In the genomic region with DNA sequence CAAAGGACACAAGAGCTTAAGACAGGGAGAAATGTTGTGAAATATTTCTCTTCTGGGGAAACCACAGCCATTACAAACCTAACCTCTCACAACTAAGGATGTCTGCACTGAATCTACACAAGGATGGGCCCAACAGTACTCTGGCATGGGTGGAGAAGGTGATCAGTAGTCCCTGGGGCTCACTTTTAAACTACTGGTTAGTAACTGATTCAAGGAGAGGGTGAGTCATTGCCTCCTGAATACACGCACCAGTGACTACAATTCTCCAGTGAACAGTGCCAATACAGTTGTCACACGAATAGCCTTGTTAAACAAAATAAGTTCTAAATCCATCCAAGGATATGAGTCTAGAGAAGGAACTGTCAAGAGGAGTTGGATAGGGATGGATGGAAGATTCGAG, we compare ENCODE assay signal across 23 mouse cellular contexts.
"Had no signal": no experiment of that assay in that cellular context is flagged by ENCODE, and none has a peak within 500 bp of the region (broad histone marks: within the 10 kb centered on the region; RNA-seq: fewer than 3 reads in every experiment).

No protein-coding gene starts in this region.

- H3K9me3 ChIP-seq: intestine, embryonic 15.5 days; limb, embryonic 10.5 days; limb, embryonic 13.5 days; liver, embryonic 12.5 days; liver, embryonic 15.5 days; lung, embryonic 15.5 days; megakaryocyte, embryonic 14.5 days; midbrain, embryonic 10.5 days; midbrain, embryonic 13.5 days; neural tube, embryonic 13.5 days; stomach, embryonic 15.5 days had no signal

- H3K4me2 ChIP-seq: intestine, embryonic 15.5 days; limb, embryonic 13.5 days; liver, embryonic 12.5 days; liver, embryonic 15.5 days; lung, embryonic 15.5 days; midbrain, embryonic 13.5 days; neural tube, embryonic 13.5 days; stomach, embryonic 15.5 days had no signal

- H3K4me3 ChIP-seq: intestine, embryonic 15.5 days; limb, embryonic 10.5 days; limb, embryonic 13.5 days; liver, embryonic 12.5 days; liver, embryonic 15.5 days; lung, embryonic 15.5 days; megakaryocyte, embryonic 14.5 days; midbrain, embryonic 10.5 days; midbrain, embryonic 13.5 days; myocyte; neural tube, embryonic 13.5 days; stomach, embryonic 15.5 days had no signal

- DNase-seq: kidney, adult 11 months; kidney, postnatal 14 days; liver; lung, adult 18-20 months; lung, postnatal 10 days; lung, postnatal 36 days; retina, postnatal 1 day; right cerebral cortex, postnatal 25 days; spleen, adult 18-20 months; thymus, postnatal 25 days had no signal

- H3K9ac ChIP-seq: intestine, embryonic 15.5 days; limb, embryonic 13.5 days; liver, embryonic 12.5 days; liver, embryonic 15.5 days; lung, embryonic 15.5 days; midbrain, embryonic 13.5 days; neural tube, embryonic 13.5 days; stomach, embryonic 15.5 days had no signal

- H3K36me3 ChIP-seq: intestine, embryonic 15.5 days; limb, embryonic 10.5 days; limb, embryonic 13.5 days; liver, embryonic 12.5 days; liver, embryonic 15.5 days; lung, embryonic 15.5 days; midbrain, embryonic 10.5 days; midbrain, embryonic 13.5 days; neural tube, embryonic 13.5 days; stomach, embryonic 15.5 days had no signal

- H3K4me1 ChIP-seq: intestine, embryonic 15.5 days; limb, embryonic 10.5 days; limb, embryonic 13.5 days; liver, embryonic 12.5 days; liver, embryonic 15.5 days; lung, embryonic 15.5 days; megakaryocyte, embryonic 14.5 days; midbrain, embryonic 10.5 days; midbrain, embryonic 13.5 days; neural tube, embryonic 13.5 days; stomach, embryonic 15.5 days had no signal

- ATAC-seq: intestine, embryonic 15.5 days; liver, embryonic 12.5 days; midbrain, embryonic 13.5 days; midbrain, embryonic 16.5 days had no signal

- H3K27me3 ChIP-seq: intestine, embryonic 15.5 days; limb, embryonic 13.5 days; liver, embryonic 12.5 days; liver, embryonic 15.5 days; lung, embryonic 15.5 days; megakaryocyte, embryonic 14.5 days; midbrain, embryonic 13.5 days; neural tube, embryonic 13.5 days; stomach, embryonic 15.5 days had no signal

- H3K27ac ChIP-seq: intestine, embryonic 15.5 days; limb, embryonic 10.5 days; limb, embryonic 13.5 days; liver, embryonic 12.5 days; liver, embryonic 15.5 days; lung, embryonic 15.5 days; midbrain, embryonic 10.5 days; midbrain, embryonic 13.5 days; neural tube, embryonic 13.5 days; stomach, embryonic 15.5 days had no signal
